Mouse (Mus musculus) common myeloid progenitor, adult 5-6 weeks (primary cell): ENCODE measurements at regions not wholly inside any gene's neighbourhood (a gene's known extent, or its start where the extent isn't known, plus 50 kb on each side); places are given as distances from the start of the nearest gene placed in this dataset.

Experiments
- ATAC-seq: replicated peaks from 2 replicates; pipeline ENCODE4 v1.8.0; 2016; ENCODE audit warnings: low read depth, mild to moderate bottlenecking, moderate TSS enrichment, inconsistent platforms; ENCODE audit not compliant: poor library complexity, severe bottlenecking

DNA sequence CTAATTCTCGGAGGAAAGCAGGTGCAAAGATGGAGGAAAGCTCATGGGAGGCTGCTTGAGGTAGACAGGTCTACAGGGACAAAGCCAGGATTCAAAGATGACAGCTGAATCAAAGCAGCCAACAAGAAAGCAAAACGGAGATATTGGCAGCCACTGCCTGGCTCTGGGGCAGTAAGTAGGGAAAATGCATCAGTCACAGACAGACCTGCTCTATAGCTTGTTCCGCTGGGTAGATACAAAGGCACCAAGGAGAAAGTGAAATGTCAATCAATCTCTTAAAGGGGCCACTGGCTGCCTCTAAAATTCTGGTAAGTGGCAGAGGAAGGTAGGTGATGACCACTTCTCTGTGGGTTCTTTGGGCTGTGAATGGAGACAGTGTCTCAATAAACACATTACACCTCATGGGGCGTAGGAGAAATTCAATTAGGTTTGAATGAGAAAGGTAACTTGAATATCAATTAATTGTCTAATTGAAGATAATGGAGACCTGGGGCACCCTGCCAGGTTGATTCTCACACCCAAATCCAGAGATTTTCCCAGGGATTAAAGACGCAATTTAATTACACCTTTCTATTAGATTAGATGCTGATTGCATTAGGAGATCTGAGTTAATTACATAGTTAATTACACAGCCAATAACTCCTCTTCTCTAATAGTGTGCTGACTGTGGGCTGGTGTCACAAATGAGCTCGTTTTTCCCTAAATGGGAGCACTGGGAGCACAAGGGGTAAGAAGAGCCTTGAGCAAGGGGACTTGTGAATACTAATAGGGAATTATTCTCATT is 555.1 kb downstream of the Gm9195 start:
- ATAC-seq: no peak

DNA sequence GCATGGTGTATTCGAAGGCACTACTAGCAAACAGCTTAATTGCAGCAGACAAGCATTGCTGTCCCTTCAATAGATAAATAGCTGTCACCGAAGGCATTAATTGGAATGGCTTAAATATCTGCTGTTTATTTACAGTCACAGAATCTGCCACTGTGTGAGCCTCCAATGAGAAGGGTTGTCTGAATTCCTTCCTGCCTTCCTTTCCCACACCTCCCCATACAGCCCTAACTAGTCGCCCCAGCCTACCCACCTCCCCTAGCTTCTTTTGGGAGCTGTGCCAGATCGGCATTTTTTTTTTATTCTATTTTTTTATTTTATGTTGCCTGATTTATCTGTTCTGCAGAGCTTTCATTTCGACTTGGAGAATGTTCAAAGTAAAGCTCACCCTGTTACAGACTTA is 575.7 kb downstream of the Gm9195 start:
- no peak for ATAC-seq

DNA sequence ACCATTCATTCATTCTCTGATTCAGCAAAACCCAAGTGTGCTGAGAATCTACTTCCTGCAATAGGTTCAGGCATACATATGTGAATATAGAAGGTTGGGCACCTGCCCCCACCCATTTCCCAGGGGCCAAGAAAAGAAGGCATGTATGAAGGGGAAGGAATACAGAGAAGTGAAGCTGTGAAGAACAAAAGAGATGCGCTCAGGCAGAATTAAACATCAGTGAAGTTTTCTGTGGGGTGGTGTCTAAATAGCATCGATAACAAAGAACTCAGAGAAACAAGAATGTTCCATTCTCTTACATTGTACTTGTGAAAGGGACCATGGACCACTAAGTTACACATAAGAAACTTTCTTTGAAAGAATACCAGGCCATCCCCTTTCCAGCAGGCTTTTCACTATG is 580.7 kb downstream of the Gm9195 start:
- no peak for ATAC-seq

DNA sequence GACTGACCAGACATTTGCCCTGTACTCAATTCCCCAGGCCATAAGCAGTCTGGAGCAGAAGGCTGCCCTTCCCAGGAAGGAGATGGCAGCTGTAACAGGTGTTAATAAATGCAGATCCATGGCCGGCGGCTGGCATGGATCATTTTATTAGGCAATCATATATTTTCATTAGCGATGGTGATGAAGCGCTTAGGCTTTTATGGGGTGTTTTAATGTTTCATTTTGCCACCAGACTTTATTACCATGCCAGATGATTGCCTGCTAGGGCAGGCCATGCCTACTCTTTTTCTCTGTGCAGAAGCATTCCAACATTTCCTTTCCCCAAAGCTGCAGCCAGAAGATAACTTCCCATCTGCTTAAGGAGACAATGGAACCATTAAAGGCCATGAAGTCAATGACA is 596.2 kb downstream of the Gm9195 start:
- no peak for ATAC-seq

DNA sequence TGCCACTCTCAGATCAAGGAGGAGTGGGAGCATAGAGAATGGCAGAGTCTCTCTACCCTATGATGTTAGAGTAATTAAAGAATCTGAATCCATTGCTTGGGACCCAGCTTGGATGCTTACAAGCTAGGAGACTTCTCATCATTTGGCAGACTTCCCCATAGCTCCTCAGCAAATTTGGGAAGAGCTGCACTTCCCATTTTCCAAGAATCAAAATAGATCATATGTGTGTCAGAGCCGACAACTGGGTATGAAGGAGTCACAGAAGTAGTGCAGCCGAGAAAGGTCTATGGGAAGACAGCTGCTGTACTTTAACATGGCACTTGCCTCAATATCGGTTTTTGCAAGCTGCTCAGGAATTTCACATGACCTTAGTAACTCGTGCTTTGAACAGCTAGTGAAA is 596.8 kb downstream of the Gm9195 start:
- ATAC-seq: no peak

DNA sequence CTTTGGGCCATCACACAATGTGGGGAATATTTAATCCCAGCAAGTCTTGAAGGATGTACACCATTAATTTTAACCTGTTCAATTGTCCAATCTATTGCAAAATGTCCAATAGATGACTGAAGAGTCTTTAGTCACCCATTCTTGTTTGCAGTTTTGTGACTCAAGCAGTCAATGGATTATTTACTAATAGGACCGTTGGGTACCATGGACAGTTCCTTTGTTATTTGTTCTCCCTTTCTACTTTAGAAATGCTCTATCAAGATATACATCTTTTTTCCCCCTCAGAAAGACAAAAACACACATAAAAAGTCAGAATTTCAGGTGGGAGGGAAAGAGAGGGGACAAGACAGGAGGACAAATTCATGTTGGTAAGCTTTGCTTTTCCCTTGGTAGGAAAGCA is 598.3 kb downstream of the Gm9195 start:
- no peak for ATAC-seq

DNA sequence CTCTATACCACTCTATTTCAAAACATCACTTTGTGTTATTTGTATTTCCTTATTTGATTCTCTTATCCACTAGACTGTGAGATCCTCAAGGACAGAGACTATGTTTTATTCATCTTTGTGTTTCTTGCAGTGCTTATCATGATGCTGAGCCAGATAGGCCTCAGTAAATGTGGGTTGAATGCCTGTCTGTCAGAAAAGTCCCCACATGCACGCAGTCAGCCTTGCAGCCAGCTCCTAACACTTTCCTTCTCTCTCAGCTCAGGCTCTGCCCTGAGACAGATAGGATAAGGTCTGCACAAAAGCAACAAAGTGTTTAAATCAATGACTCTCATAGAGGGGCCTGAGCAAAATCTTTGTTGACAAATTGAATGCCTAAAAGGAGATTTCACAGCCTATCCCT is 600.0 kb downstream of the Gm9195 start:
- no peak for ATAC-seq

DNA sequence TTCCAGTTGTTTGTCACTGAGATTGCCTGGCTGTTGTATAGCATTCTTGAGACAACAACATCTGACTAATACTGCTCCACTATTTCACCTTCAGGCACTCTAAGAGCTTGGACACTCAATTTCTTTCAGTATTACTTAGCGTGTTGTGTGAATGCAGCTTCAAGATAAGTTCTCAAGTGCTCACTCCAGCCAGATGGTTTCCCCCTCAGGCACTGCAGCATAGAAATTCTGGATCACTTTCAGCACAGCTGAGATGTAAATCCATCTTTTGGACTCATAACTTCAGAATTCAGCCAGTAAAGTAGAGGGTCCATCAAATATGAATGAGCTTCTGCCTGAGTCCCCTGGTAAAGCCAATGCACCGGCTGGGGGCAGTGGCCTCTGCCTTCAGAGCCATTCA is 608.8 kb downstream of the Gm9195 start:
- no peak for ATAC-seq

DNA sequence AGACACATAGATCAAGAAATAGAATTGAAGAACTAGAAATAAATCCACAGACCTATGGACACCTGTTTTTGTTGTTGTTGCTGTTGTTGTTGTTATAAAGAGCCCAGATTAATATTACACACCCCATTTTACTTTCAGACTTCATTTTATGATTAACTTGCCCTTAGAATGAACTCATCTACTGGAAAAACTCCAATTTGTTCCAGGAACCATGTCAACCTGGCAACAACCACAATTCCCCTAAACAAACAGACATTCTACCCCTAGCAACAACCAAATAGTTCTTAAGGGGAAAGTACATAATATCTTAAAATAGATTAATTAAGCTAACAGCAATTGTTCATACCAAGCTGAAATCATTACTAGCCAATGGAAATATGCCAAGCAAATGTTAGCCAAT is 646.1 kb downstream of the Gm9195 start:
- ATAC-seq: no peak

DNA sequence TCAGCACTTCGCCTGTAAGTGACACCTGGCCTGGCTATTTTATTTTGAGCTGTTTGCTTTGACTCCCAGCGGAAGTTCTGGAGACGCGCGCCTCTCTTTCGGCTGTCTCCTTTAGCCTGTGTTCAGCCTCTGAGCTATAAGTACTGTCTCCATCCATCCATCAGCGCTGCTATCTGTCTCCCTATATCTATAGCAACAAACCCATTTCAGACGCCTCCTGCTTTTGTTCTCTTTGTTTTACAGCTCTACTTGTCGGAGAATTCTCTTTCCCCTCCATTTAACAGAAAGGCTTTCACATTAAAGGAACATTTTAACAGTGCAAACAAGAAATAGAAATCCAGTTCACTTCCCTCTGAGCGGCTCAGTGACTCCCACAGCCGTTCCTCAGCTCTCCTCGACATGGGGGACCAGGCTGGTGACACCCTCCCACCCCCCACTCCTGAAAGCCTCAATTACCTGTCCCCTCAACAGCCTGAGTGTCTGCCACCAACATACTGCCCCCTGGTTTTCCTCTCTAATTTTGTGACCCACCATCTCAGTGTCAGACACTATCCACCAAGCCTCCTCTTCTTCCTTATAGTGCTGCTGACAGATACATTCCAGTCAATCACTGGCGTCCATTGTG is 682.7 kb downstream of the Gm9195 start:
- ATAC-seq: no peak

DNA sequence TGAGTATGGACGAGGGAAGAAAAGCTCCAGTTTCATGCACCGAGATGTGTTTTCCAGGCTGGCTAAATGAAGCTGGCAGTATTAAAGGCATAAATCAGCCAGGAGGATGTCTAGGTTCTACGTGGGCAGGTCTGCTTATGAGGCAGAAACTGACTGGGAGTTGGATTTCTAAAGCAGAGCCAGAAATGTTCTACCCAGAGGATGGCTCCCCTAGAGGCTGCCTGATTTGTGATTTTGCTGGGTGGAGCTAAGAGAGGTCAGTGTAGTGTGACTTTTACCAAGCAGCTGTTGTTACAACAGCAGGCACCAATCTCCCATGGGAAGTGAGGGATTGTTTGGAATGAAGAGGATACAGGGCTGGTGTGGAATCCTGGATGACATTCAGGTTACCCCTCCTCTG is 686.0 kb downstream of the Gm9195 start:
- ATAC-seq: no peak

DNA sequence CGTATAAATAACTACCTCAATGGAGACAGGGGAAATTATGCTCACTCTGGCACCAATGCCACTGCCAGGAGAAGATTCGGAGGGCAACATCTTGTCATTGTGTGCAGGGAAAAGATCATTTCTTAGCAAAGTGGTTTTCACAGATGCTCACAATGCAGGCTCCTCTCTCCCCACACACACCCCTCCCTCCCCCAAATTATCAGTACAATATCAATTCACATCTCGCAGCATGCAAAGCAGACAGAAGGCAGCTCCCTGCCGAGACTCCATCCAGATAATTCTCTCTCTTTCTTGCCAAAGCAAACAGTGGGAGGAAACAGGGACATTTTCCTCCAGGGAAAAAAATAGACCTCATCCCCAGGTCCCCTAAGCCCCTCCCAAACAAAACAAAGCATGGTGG is 691.8 kb downstream of the Gm9195 start:
- no peak for ATAC-seq

DNA sequence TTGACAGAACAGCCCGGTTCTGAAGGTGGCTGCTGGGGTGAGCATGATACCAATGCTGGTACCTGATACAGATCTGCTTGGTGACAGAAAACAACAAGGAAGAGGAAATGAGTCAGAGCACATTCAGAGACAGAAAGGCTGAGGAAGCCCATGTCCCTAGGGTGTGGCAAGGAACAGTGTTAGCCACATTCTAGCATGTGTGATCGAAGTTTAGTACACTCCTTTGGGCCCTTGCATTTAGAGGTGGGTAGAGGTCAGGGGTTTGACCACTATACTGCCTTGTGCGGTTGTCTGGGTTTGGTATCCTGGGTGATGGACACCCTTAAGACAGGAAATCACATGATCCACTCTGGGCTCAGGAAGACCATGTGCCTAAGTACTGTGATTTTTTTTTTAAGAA is 695.9 kb downstream of the Gm9195 start:
- ATAC-seq: no peak

DNA sequence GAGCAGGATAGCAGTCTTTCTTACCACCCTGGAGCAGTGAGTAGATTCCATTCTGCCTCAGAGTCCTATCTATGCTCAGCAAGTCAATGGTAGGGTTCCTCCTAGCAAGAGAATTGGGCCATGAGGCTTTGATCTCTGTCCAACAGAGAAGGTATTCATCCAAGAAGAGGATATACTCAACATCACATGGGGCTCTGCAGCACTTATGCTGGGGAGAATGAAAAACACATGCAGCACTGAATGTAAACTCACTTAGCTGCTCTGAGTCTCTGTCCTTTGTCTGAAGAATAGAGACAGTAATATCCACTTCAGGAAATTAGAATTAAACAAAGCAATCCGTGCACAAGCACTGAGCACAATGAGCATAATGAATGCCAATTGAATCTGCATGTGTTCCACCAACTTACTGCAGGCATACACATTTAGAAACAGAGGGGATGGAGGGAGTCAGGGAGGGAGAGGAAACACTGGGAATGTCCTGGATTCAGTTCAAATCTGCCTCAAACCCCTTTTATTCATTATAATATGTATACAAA is 714.6 kb downstream of the Gm9195 start:
- ATAC-seq: no peak

DNA sequence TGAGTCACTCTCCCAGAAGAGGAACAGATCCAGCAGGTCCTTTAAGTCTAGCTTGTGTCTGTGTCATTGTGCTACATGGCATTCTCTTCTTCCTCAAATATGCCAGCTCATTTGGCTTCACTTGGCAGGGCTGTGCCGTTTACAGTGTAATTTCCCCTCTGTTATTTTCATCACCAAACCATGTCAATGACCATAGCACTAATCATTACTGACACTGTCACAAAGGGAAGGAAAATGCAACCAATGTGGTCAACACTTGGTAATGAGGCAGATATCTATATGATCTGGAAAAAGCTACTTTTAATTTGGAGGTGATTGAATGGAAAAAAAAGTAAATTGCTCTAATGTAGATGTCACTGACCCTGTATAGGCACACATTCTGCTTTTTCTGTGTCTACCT is 724.8 kb downstream of the Gm9195 start:
- no peak for ATAC-seq

DNA sequence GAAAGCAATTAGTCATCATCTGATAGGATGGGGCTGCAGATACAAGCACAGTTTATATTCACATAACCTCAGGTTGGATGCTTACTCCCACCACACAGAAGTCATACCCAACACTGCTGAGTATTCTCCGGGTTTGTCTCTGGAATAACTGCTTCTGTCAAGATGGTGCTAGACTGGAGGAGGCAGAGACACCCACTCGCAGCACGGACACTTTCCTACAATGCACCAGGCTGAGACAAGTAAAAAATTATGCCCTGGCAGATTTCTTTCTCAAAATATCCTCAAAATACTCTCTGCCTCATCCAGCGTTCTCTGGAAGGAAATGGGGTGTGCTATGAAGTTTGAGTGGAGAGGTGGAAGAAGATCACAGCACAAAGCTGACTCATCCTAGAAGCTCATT is 763.1 kb downstream of the Gm9195 start:
- no peak for ATAC-seq

DNA sequence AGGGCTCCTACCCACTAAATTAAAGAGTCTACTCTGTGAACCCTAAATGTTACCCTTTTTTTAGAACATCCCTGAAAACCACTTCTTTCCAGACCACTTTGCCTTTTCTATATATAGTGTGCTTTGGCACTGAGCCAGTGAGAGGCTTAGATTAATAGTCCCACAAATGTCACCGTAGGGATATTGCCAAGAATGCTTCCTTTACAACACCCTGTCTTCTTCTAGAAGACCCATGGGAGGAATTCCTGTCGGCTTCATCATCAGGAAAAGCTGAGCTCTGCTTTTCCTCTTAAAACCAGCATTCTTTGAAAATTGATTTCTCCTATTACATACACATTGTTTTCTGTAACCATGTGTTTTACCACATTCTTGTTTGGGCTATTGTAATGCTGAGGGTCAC is 768.1 kb downstream of the Gm9195 start:
- no peak for ATAC-seq

DNA sequence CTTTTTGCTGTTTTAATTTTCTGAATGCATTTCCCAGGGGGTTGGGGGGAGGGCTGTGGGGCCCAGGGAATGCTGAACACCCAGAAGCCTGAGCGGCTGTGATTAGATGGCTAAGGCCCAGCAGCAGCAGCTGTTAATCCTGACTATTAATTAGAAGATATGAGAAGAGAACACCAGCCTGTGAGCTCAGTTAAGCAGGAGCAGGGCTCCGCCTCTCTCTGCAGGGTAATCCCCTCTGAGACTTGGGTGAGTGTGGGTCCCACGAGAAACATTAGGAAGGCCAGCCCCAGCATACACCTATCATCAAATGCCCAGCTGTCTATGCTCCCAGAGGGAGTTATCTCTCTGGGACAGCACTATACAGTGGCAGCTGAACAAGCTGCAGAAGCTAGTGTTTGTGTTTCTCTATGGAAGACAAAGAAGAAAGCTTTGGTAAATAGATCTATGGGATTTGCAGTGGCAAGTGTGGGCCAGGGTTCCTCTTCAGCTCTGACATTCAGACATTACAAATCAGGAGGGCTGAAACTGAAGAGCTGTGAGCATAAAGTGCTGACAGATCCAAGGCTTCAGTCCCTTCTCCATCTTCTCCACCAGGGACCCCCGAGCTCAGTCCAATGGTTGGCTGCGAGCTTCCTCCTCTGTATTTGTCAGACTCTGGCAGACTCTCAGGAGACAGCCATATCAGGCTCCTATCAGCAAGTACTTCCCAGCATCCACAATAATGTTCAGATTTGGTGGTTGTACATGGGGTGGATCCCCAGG is 781.9 kb downstream of the Gm9195 start:
- no peak for ATAC-seq

DNA sequence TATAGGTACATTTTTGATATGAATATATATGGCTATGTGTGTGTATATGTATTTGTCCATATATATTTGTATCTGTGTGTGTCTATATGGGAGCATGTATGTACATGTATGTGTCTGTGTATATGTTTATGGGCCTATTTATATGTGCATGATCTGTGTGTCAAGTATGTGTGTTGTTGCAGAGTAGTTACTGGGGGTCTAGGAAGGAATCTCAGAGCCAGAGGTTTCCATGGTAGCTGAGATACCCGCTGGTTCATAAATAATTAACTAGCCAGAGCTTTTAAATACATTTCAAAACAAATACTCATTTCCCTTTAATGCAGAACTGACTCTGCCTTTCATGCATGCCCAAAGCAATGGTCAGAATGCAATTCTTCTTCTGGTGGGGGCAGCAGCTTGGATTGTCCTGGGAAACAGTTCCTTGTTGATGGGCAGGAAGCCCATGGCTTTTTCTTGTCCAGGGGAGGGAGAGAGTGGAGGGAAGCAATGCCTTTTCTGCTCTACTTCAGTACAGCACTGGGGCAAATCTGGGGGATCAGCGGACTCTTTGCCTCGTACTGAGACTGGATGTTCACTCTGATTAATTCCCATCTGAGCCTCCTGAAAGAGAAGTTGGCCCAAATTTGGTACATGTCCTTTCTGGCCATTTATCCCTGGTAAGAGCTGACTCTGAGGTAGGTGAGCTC is 798.7 kb downstream of the Gm9195 start:
- no peak for ATAC-seq

DNA sequence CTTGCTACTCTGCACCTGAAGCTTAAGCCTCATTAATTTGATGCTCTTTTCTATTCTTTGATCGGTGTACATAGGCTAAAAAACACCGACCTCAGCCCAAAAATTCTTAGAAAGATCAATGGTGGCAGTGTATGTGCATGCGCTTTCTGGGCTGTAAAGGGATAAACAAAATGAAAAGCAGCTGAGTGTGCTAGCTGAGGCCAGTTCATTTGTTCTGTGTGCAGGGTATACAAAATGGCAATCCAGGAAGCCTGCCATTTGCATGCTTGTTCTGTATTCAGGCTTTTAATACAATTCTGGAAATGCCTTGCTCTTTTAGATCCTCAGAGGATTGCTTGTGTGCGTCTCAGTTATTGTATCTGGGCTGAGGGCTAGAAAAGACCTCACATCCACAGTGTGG is 817.1 kb downstream of the Gm9195 start:
- no peak for ATAC-seq

DNA sequence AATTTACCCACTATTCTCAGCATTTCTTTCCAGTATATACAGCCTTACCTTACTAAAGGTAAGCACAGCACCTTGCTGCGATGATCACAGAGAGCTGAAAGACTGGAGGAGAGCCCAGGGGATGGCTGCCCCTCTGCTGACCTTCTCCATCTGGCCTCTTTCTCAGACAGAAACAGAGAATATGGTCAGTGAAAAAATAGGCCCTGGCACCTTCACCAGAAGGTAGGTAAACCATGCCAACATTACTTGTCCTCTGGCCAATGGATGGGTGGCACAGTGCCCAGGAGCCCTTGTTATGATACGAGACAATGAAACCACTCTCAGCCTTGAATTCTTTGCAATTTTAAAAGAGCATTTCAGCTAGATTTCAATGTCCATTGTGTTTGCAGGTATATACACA is 817.8 kb downstream of the Gm9195 start:
- no peak for ATAC-seq
